Mouse (Mus musculus) liver, embryonic 16.5 days (tissue): ENCODE results near the gene Stam2. TPM values are rescaled to one million over a fixed set of nuclear protein-coding genes. Genes with fewer than 3 reads are reported as not detected.
A peak's percentile ranks its signal among the peaks of the same experiment; 100 is the strongest.

Experiments
- ATAC-seq: fragments of 200-750 bp; cut with Nextera tagmentation; 2 replicates; pipeline ENCODE4 v1.8.0; 2017; ENCODE audit warnings: low read depth, mild to moderate bottlenecking, moderate number of reproducible peaks, moderate library complexity
- H3K27ac ChIP-seq: fragments of 300-500 bp; sonication (generic); 2 replicates; pipeline ENCODE4 v1.5.1; 2014; ENCODE audit warnings: mild to moderate bottlenecking, low read length
- H3K27me3 ChIP-seq: fragments of 300-500 bp; sonication (generic); 2 replicates; pipeline ENCODE4 v1.6.1; 2014; ENCODE audit warnings: low read depth, low read length, mixed read lengths; ENCODE audit not compliant: control insufficient read depth, insufficient read depth
- H3K36me3 ChIP-seq: fragments of 300-500 bp; sonication (generic); 2 replicates; pipeline ENCODE4 v1.6.1; 2014; ENCODE audit warnings: mild to moderate bottlenecking; ENCODE audit not compliant: control insufficient read depth, insufficient read depth
- H3K4me1 ChIP-seq: fragments of 300-500 bp; sonication (generic); 2 replicates; pipeline ENCODE4 v1.6.1; 2014; ENCODE audit warnings: low read depth, low read length, mixed read lengths; ENCODE audit not compliant: control insufficient read depth
- H3K4me2 ChIP-seq: fragments of 300-500 bp; sonication (generic); 2 replicates; pipeline ENCODE4 v1.6.1; 2014; ENCODE audit warnings: low read depth, low read length, mixed read lengths
- H3K4me3 ChIP-seq: fragments of 300-500 bp; sonication (generic); 2 replicates; pipeline ENCODE4 v1.5.1; 2014; ENCODE audit warnings: low read depth, mild to moderate bottlenecking, low read length
- H3K9ac ChIP-seq: fragments of 300-500 bp; sonication (generic); 2 replicates; pipeline ENCODE4 v1.6.1; 2014; ENCODE audit warnings: low read depth, low read length
- H3K9me3 ChIP-seq: fragments of 300-500 bp; sonication (generic); replicated peaks from 2 replicates; pipeline ENCODE4 v1.6.1; 2016; ENCODE audit warnings: low read length; ENCODE audit not compliant: control insufficient read depth
- WGBS: fragments of 180-500 bp; shearing (Covaris S2); extraction: QIAGEN DNeasy Blood & Tissue Kit; methylation state at CpG from one replicate; pipeline ENCODE4 v1.1.7; 2014; ENCODE audit not compliant: insufficient replicate concordance; 5-methylcytosine and 5-hydroxymethylcytosine counted together
- polyA plus RNA-seq: library from polyadenylated mRNA; unstranded; fragments of >200 nt; fragmentation: Nextera tagmentation; extraction: Ambion mirVana; gene quantifications from 2 replicates; pipeline ENCODE4 v1.2.1, GENCODE M21; 2015

Stam2 gene
- 8.6 and 9.5 TPM in 2 replicates for polyA plus RNA-seq

- peaks cover 6% of the 10 kb centered on the region for H3K4me1 ChIP-seq
- peak within 1 kb of the TSS; percentile 86 for H3K27ac ChIP-seq
- H3K27me3 ChIP-seq: no peaks in the 10 kb centered on the region
- no peaks in the 10 kb centered on the region for H3K36me3 ChIP-seq
- peak; percentile 87 for ATAC-seq
- 7% methylated on average over 53 of the region's 54 CpGs for WGBS
- peak within 1 kb of the TSS; percentile 87 for H3K4me3 ChIP-seq
- H3K9me3 ChIP-seq: no peaks in the 10 kb centered on the region
- peak within 1 kb of the TSS; percentile 86 for H3K9ac ChIP-seq
- peak within 1 kb of the TSS; percentile 90 for H3K4me2 ChIP-seq
Observed at GRCm38 (mm10) chr2:52742256-52743158, at the start of gene Stam2. Gene Stam2 (minus strand): TSS chr2:52742281.

GRCm38 (mm10) chr2:52785106-52785721 lies 43.1 kb upstream of the Stam2 start:
- no peak overlapping the region for H3K4me2 ChIP-seq
- WGBS: 31% methylated on average over 3 of the region's 3 CpGs
- no peak for ATAC-seq
- no peak overlapping the region for H3K27ac ChIP-seq
- H3K27me3 ChIP-seq: no peaks in the 10 kb centered on the region
- H3K9me3 ChIP-seq: no peaks in the 10 kb centered on the region
- H3K4me1 ChIP-seq: no peaks in the 10 kb centered on the region
- no peak overlapping the region for H3K9ac ChIP-seq
- no peak overlapping the region for H3K4me3 ChIP-seq
- H3K36me3 ChIP-seq: no peaks in the 10 kb centered on the region

GRCm38 (mm10) chr2:52779987-52780386 lies 37.9 kb upstream of the Stam2 start:
- no peak overlapping the region for H3K4me3 ChIP-seq
- no peak overlapping the region for H3K4me2 ChIP-seq
- H3K36me3 ChIP-seq: no peaks in the 10 kb centered on the region
- no peaks in the 10 kb centered on the region for H3K27me3 ChIP-seq
- H3K27ac ChIP-seq: no peak overlapping the region
- no peak overlapping the region for H3K9ac ChIP-seq
- H3K4me1 ChIP-seq: no peaks in the 10 kb centered on the region
- 83% methylated on average over 10 of the region's 10 CpGs for WGBS
- no peaks in the 10 kb centered on the region for H3K9me3 ChIP-seq
- no peak for ATAC-seq

GRCm38 (mm10) chr2:52779381-52779780 lies 37.3 kb upstream of the Stam2 start:
- Histone ChIP-seq H3K9me3 (no peaks in the 10 kb centered on the region), H3K36me3 (no peaks in the 10 kb centered on the region), H3K4me3 (no peak overlapping the region), H3K4me1 (no peaks in the 10 kb centered on the region), H3K9ac (no peak overlapping the region), H3K4me2 (no peak overlapping the region), H3K27me3 (no peaks in the 10 kb centered on the region), H3K27ac (no peak overlapping the region)
- 75% methylated on average over 9 of the region's 9 CpGs for WGBS
- no peak for ATAC-seq

GRCm38 (mm10) chr2:52777839-52778238 lies 35.8 kb upstream of the Stam2 start:
- ATAC-seq: no peak
- no peak overlapping the region for H3K4me2 ChIP-seq
- H3K36me3 ChIP-seq: no peaks in the 10 kb centered on the region
- no peak overlapping the region for H3K9ac ChIP-seq
- no peaks in the 10 kb centered on the region for H3K9me3 ChIP-seq
- 57% methylated on average over 2 of the region's 2 CpGs for WGBS
- H3K4me1 ChIP-seq: no peaks in the 10 kb centered on the region
- no peak overlapping the region for H3K4me3 ChIP-seq
- no peak overlapping the region for H3K27ac ChIP-seq
- H3K27me3 ChIP-seq: no peaks in the 10 kb centered on the region

- Histone ChIP-seq H3K9me3 (no peaks in the 10 kb centered on the region), H3K27ac (no peak overlapping the region), H3K27me3 (no peaks in the 10 kb centered on the region), H3K4me1 (no peaks in the 10 kb centered on the region), H3K36me3 (no peaks in the 10 kb centered on the region), H3K9ac (no peak overlapping the region), H3K4me3 (no peak overlapping the region), H3K4me2 (no peak overlapping the region)
- no peak for ATAC-seq
- 44% methylated on average over 1 of the region's 1 CpGs for WGBS
Observed at GRCm38 (mm10) chr2:52774373-52774772, 32.3 kb upstream of the Stam2 start.

- Histone ChIP-seq H3K9me3 (no peaks in the 10 kb centered on the region), H3K4me2 (no peak overlapping the region), H3K27me3 (no peaks in the 10 kb centered on the region), H3K27ac (no peak overlapping the region), H3K36me3 (no peaks in the 10 kb centered on the region), H3K9ac (no peak overlapping the region), H3K4me3 (no peak overlapping the region), H3K4me1 (no peaks in the 10 kb centered on the region)
- no peak for ATAC-seq
- WGBS: 39% methylated on average over 5 of the region's 5 CpGs
Observed at GRCm38 (mm10) chr2:52772774-52773393, 30.8 kb upstream of the Stam2 start.

GRCm38 (mm10) chr2:52765130-52765529 lies 23.0 kb upstream of the Stam2 start:
- H3K9ac ChIP-seq: no peak overlapping the region
- H3K9me3 ChIP-seq: no peaks in the 10 kb centered on the region
- no peaks in the 10 kb centered on the region for H3K4me1 ChIP-seq
- no peak overlapping the region for H3K27ac ChIP-seq
- no peak overlapping the region for H3K4me3 ChIP-seq
- no peaks in the 10 kb centered on the region for H3K27me3 ChIP-seq
- no peak for ATAC-seq
- H3K4me2 ChIP-seq: no peak overlapping the region
- no peaks in the 10 kb centered on the region for H3K36me3 ChIP-seq
- 61% methylated on average over 6 of the region's 6 CpGs for WGBS

- no peaks in the 10 kb centered on the region for H3K36me3 ChIP-seq
- no peak overlapping the region for H3K9ac ChIP-seq
- no peaks in the 10 kb centered on the region for H3K4me1 ChIP-seq
- 82% methylated on average over 14 of the region's 14 CpGs for WGBS
- H3K4me2 ChIP-seq: no peak overlapping the region
- no peak overlapping the region for H3K4me3 ChIP-seq
- no peaks in the 10 kb centered on the region for H3K9me3 ChIP-seq
- H3K27me3 ChIP-seq: no peaks in the 10 kb centered on the region
- H3K27ac ChIP-seq: no peak overlapping the region
- ATAC-seq: no peak
Observed at GRCm38 (mm10) chr2:52763891-52764290, 21.8 kb upstream of the Stam2 start.
